27 mouse cellular contexts compared by ENCODE assay signal in genomic region chr15:74369461-74369860, GRCm38 (mm10).
"Had no signal": no experiment of that assay in that cellular context is flagged by ENCODE, and none has a peak within 500 bp of the region (broad histone marks: within the 10 kb centered on the region; RNA-seq: fewer than 3 reads in every experiment).

No protein-coding gene starts in this region.

- H3K36me3 ChIP-seq: heart, embryonic 13.5 days; heart, embryonic 15.5 days; hindbrain, embryonic 13.5 days; hindbrain, embryonic 15.5 days; kidney, embryonic 15.5 days; limb, embryonic 13.5 days; limb, embryonic 15.5 days; liver, embryonic 12.5 days had no signal

- H3K27ac ChIP-seq: heart, adult 2 months; heart, embryonic 13.5 days; heart, embryonic 15.5 days; hindbrain, embryonic 13.5 days; hindbrain, embryonic 15.5 days; hindbrain, postnatal 0 days; kidney, embryonic 15.5 days; kidney, postnatal 0 days; left cerebral cortex, adult 2 months; limb, embryonic 13.5 days; limb, embryonic 15.5 days; liver, embryonic 12.5 days; liver, embryonic 14.5 days had no signal

- DNase-seq: gastrocnemius, postnatal 14 days; gastrocnemius, postnatal 36 days; heart, adult 11 months; heart, adult 2 months; heart, postnatal 14 days; heart, postnatal 36 days; kidney, adult 11 months; kidney, adult 2 months; kidney, adult 9 months; kidney, postnatal 14 days; kidney, postnatal 36 days; layer of hippocampus, adult 9-11 months; layer of hippocampus, postnatal 36 days had no signal

- H3K9me3 ChIP-seq: heart, embryonic 13.5 days; heart, embryonic 15.5 days; hindbrain, embryonic 13.5 days; hindbrain, embryonic 15.5 days; kidney, embryonic 15.5 days; limb, embryonic 13.5 days; limb, embryonic 15.5 days; liver, embryonic 12.5 days had no signal

- ATAC-seq: hindbrain, postnatal 0 days; intestine, embryonic 16.5 days; liver, embryonic 12.5 days had no signal

- H3K4me2 ChIP-seq: heart, embryonic 11.5 days; heart, embryonic 13.5 days; heart, embryonic 15.5 days; hindbrain, embryonic 13.5 days; hindbrain, embryonic 15.5 days; kidney, embryonic 15.5 days; limb, embryonic 13.5 days; limb, embryonic 15.5 days; liver, embryonic 12.5 days had no signal

- H3K9ac ChIP-seq: heart, embryonic 13.5 days; heart, embryonic 15.5 days; hindbrain, embryonic 13.5 days; hindbrain, embryonic 15.5 days; kidney, embryonic 15.5 days; limb, embryonic 13.5 days; limb, embryonic 15.5 days; liver, embryonic 12.5 days; liver, embryonic 14.5 days had no signal

- H3K4me1 ChIP-seq: heart, embryonic 13.5 days; heart, embryonic 15.5 days; hindbrain, embryonic 15.5 days; kidney, embryonic 15.5 days; limb, embryonic 13.5 days; limb, embryonic 15.5 days; liver, embryonic 12.5 days had no signal

- H3K27me3 ChIP-seq: hindbrain, embryonic 13.5 days; hindbrain, embryonic 15.5 days; kidney, embryonic 15.5 days; limb, embryonic 13.5 days; limb, embryonic 15.5 days; liver, embryonic 12.5 days had no signal

- H3K4me3 ChIP-seq: heart, adult 2 months; heart, embryonic 13.5 days; heart, embryonic 15.5 days; hindbrain, embryonic 13.5 days; hindbrain, embryonic 15.5 days; kidney, embryonic 15.5 days; left cerebral cortex, adult 2 months; limb, embryonic 13.5 days; limb, embryonic 15.5 days; liver, embryonic 12.5 days had no signal
